Mouse (Mus musculus) liver, adult 2 months (tissue): ENCODE data around the gene Ror1.

Source experiments
- CTCF ChIP-seq: fragments of 200-500 bp; IDR thresholded peaks from 2 replicates; pipeline ENCODE4 v1.5.1; 2011; ENCODE audit warnings: low read depth, low read length, control low read depth
- POLR2A ChIP-seq: fragments of 200-500 bp; IDR thresholded peaks from 2 replicates; pipeline ENCODE4 v1.6.1; 2011; ENCODE audit warnings: low read length, control low read depth; ENCODE audit not compliant: insufficient read depth; ENCODE audit errors: extremely low read depth

- TF ChIP-seq CTCF (no peak), POLR2A (no peak)
Observed at GRCm38 (mm10) chr4:100276970-100277369, 181.4 kb downstream of the Ror1 start.
